Mouse (Mus musculus): ENCODE results near the gene Kcnq1. TPM values are rescaled to one million over a fixed set of nuclear protein-coding genes. Genes with fewer than 3 reads are reported as not detected.
A peak's percentile ranks its signal among the peaks of the same experiment; 100 is the strongest.

Kcnq1 gene
- polyA plus RNA-seq, 1 experiment from 2014 or later = 0.63 TPM

DNA sequence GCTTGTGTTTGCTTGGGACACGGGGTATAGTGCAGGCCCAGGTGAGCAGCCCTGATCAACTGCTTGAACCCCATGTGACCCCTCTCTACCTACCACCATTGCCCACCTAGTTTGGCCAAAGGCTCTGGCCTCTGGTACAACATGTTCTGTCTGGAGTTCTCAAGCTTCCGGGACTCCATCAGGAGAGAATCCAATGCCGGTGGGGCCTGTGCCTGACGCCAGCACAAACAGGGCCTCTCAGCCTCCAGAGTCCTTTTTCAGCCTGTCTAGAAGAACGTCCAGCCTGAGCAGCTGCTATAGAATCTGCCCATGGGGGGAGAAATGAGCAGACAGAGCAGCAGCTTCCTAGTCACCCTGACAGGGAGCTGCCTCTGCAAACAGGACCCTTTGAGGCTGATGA is 311.7 kb downstream of the Kcnq1 start:
- Histone ChIP-seq H3K9me3 (ENCODE audit: low read length) (no peaks in the 10 kb centered on the region), H3K27me3 (ENCODE audit: insufficient read depth, low read length) (no peaks in the 10 kb centered on the region), H3K9ac (replicated peaks) (no peak overlapping the region), H3K4me2 (ENCODE audit: low read depth, low read length) (no peak overlapping the region), H3K36me3 (replicated peaks; ENCODE audit: insufficient read depth, low read length) (no peaks in the 10 kb centered on the region), H3K27ac (ENCODE audit: low read depth) (no peak overlapping the region), H3K4me3 (ENCODE audit: low read depth, low read length) (no peak overlapping the region), H3K4me1 (ENCODE audit: insufficient read depth) (peaks cover 11% of the 10 kb centered on the region; the same call in 1 of the 2 replicates)
- TF ChIP-seq CTCF (IDR thresholded peaks at IDR 0.05; ENCODE audit: low read depth) (no peak), EP300 (IDR thresholded peaks at IDR 0.05; ENCODE audit: low read depth) (no peak)
- ATAC-seq = no peak
- 63% methylated on average over 5 of the region's 5 CpGs for WGBS (ENCODE audit: insufficient replicate concordance)
- no peak for DNase-seq

DNA sequence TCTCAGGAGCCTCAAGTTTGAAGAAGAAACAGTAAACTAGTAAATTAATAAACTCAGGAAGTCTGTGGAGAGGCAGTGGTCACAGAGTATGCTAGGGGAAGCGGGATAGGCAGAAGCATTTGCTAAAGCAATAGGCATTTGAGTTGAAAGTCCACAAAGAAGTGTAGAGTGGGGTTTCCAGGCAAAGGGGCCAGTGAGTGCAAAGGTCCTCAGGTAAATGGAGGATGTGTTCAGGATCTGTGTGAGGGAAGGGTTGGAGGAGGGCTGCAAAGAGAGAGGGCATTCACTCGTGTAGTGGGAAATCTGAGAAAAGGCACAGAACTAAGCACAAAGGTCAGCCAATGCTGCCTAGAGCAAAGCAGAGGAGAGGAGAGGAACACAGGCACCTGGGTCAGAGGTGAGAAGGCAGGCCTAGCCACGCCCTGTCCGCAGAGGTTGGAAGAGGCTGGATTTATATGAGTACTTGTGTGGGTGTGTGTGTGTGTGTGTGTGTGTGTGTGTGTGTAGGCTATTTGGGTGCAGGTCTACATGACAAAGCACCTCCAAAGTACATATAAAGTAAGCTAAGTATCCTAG is 313.5 kb downstream of the Kcnq1 start:
- DNase-seq (no peak), ATAC-seq (peak; percentile 80)
- no peak for TF ChIP-seq EP300 (IDR thresholded peaks at IDR 0.05; ENCODE audit: low read depth)
- TF ChIP-seq CTCF (IDR thresholded peaks at IDR 0.05; ENCODE audit: low read depth) = no peak
- H3K27ac ChIP-seq (ENCODE audit: low read depth) = no peak overlapping the region
- no peaks in the 10 kb centered on the region for H3K27me3 ChIP-seq (ENCODE audit: insufficient read depth, low read length)
- no peak overlapping the region for H3K4me3 ChIP-seq (ENCODE audit: low read depth, low read length)
- H3K4me1 ChIP-seq (ENCODE audit: insufficient read depth) = peaks cover 11% of the 10 kb centered on the region; the same call in 1 of the 2 replicates
- WGBS (ENCODE audit: insufficient replicate concordance) = 53% methylated on average over 4 of the region's 4 CpGs
- H3K9me3 ChIP-seq (ENCODE audit: low read length) = no peaks in the 10 kb centered on the region
- H3K36me3 ChIP-seq (replicated peaks; ENCODE audit: insufficient read depth, low read length) = no peaks in the 10 kb centered on the region
- no peak overlapping the region for H3K4me2 ChIP-seq (ENCODE audit: low read depth, low read length)
- H3K9ac ChIP-seq (replicated peaks) = no peak overlapping the region

DNA sequence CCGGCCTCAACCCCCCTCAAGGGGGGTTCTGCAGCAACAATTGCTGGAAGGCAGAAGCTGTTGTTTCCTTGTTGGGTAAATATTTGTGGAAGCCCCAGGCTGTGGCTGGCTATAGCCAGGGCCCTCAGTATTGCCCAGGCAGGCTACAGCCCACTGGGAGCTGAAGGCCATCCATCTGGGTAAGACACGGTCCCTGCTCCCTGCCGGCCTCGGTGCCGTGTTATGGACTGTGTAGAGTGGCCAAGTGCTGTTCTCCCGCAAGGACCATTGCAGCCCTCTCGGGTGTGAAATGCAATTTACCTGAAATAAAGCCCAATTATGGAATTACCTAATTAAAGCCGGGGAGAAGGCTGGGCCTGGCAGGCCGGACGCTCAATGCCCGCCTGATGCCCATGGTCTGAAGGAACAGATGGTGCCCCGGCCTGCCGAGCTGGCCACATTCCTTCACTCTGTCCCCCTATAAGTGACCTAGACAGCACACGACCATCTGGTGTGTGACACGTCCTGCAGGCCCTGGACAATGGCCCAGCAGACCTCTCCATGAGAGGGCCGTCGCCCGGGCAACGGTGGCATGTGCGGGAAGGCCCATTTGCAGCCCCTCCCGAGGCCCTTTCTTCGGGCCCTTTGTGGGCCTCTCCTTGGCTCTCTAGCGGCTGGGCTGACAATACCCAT is 322.1 kb downstream of the Kcnq1 start:
- Histone ChIP-seq H3K4me2 (ENCODE audit: low read depth, low read length) (no peak overlapping the region), H3K4me3 (ENCODE audit: low read depth, low read length) (no peak overlapping the region), H3K4me1 (ENCODE audit: insufficient read depth) (no peaks in the 10 kb centered on the region), H3K9me3 (ENCODE audit: low read length) (no peaks in the 10 kb centered on the region), H3K27me3 (ENCODE audit: insufficient read depth, low read length) (no peaks in the 10 kb centered on the region), H3K27ac (ENCODE audit: low read depth) (no peak overlapping the region), H3K9ac (replicated peaks) (no peak overlapping the region), H3K36me3 (replicated peaks; ENCODE audit: insufficient read depth, low read length) (no peaks in the 10 kb centered on the region)
- ATAC-seq (no peak), DNase-seq (no peak)
- 79% methylated on average over 23 of the region's 23 CpGs for WGBS (ENCODE audit: insufficient replicate concordance)
- TF ChIP-seq EP300 (IDR thresholded peaks at IDR 0.05; ENCODE audit: low read depth) = no peak
- TF ChIP-seq CTCF (IDR thresholded peaks at IDR 0.05; ENCODE audit: low read depth) = no peak

DNA sequence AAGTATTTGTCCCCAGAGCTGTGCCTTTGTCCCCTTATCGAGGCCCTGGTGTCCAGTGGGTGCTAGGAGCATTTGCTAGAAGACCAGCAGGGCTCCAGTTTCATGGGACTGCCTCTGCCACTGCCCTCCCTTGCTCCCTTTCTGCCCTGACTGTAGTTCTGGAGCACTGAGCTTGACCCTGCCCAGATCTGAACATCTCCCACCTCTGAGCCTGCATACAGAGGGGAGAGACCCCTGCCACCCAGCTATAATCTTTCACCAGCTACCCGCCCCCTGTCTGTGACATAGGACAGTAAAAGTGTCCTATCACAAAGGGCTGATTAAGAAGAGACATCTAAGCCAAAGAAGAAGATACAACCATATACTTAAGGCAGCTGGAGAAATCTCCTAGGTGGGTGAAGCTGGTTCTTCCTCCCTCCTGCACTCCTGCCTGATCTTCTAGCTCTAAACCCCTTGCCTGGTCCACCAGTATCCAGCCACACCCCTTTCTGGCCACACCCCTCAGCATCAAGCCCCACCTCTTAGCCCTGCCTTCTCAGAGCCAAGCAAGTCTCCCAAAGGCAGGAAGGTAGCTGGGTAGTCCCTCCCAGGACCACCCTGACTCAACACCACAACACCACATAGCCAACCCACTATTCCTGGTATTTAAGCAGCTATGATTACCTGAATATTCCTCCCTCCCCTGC is 322.8 kb downstream of the Kcnq1 start:
- TF ChIP-seq CTCF (IDR thresholded peaks at IDR 0.05; ENCODE audit: low read depth) = no peak
- TF ChIP-seq EP300 (IDR thresholded peaks at IDR 0.05; ENCODE audit: low read depth) = no peak
- H3K27me3 ChIP-seq (ENCODE audit: insufficient read depth, low read length) = no peaks in the 10 kb centered on the region

DNA sequence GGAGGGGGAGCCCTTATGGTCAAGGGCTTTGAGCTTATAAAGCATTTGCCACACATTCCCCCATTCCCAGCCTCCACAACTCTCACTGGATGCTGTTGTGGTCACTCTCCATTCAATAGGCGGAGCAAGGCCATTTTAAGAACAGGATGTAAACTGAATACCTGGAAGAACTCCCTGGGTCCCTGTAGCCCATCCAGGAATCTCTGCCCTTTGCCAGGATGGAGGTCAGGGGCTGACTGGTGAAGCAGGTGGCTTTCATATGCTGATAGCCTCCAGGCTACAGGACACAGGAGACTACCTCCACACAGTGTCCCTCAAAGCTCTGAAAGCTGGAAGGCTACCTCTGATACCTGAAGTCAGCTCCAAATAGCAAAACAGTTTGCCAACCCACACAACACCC is 326.5 kb downstream of the Kcnq1 start:
- H3K27me3 ChIP-seq (ENCODE audit: insufficient read depth, low read length) = 0 out of 2 replicates have a peak, but pooled peaks cover 8% of the 10 kb centered on the region
- TF ChIP-seq CTCF (IDR thresholded peaks at IDR 0.05; ENCODE audit: low read depth) = no peak
- TF ChIP-seq EP300 (IDR thresholded peaks at IDR 0.05; ENCODE audit: low read depth) = no peak
- WGBS (ENCODE audit: insufficient replicate concordance) = 72% methylated on average over 1 of the region's 1 CpGs
- H3K4me3 ChIP-seq (ENCODE audit: low read depth, low read length) = no peak overlapping the region
- no peaks in the 10 kb centered on the region for H3K36me3 ChIP-seq (replicated peaks; ENCODE audit: insufficient read depth, low read length)
- no peak overlapping the region for H3K4me2 ChIP-seq (ENCODE audit: low read depth, low read length)
- no peak overlapping the region for H3K27ac ChIP-seq (ENCODE audit: low read depth)
- no peak for DNase-seq
- no peak for ATAC-seq
- H3K9me3 ChIP-seq (ENCODE audit: low read length) = no peaks in the 10 kb centered on the region
- H3K9ac ChIP-seq (replicated peaks) = no peak overlapping the region
- H3K4me1 ChIP-seq (ENCODE audit: insufficient read depth) = no peaks in the 10 kb centered on the region

More for the DNA sequence above, 322.8 kb downstream of the Kcnq1 start:
- Histone ChIP-seq H3K9ac (replicated peaks) (no peak overlapping the region), H3K4me1 (ENCODE audit: insufficient read depth) (no peaks in the 10 kb centered on the region), H3K27ac (ENCODE audit: low read depth) (no peak overlapping the region), H3K36me3 (replicated peaks; ENCODE audit: insufficient read depth, low read length) (no peaks in the 10 kb centered on the region), H3K9me3 (ENCODE audit: low read length) (no peaks in the 10 kb centered on the region), H3K4me2 (ENCODE audit: low read depth, low read length) (no peak overlapping the region), H3K4me3 (ENCODE audit: low read depth, low read length) (no peak overlapping the region)
- DNase-seq = no peak
- WGBS (ENCODE audit: insufficient replicate concordance) = 57% methylated on average over 2 of the region's 2 CpGs
- ATAC-seq = no peak

DNA sequence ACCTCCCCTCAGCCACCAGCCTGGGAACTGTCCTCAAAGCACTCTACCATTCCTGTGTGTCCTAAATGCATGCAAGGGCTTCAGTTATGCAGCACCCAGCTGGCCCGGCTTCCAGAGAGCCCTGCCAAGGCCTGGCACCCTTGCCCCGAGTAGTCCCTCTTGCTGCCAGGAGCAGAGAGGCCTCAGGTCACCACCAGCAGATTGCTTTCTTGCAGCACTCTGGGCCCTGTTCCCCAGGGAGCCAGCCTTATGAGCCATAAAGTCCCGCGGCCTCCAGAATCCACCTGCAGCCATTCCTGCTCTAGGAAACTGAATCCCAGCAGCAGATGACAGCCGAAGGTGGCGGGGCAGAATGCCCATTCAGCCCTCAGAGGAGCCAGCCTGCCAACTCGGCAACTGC is 327.2 kb downstream of the Kcnq1 start:
- H3K4me1 ChIP-seq (ENCODE audit: insufficient read depth) = no peaks in the 10 kb centered on the region
- no peak overlapping the region for H3K27ac ChIP-seq (ENCODE audit: low read depth)
- no peaks in the 10 kb centered on the region for H3K9me3 ChIP-seq (ENCODE audit: low read length)
- no peak overlapping the region for H3K4me3 ChIP-seq (ENCODE audit: low read depth, low read length)
- peaks cover 15% of the 10 kb centered on the region for H3K27me3 ChIP-seq (ENCODE audit: insufficient read depth, low read length)
- 74% methylated on average over 7 of the region's 7 CpGs for WGBS (ENCODE audit: insufficient replicate concordance)
- DNase-seq = no peak
- no peak for ATAC-seq
- TF ChIP-seq EP300 (IDR thresholded peaks at IDR 0.05; ENCODE audit: low read depth) = no peak
- TF ChIP-seq CTCF (IDR thresholded peaks at IDR 0.05; ENCODE audit: low read depth) = no peak
- no peaks in the 10 kb centered on the region for H3K36me3 ChIP-seq (replicated peaks; ENCODE audit: insufficient read depth, low read length)
- H3K9ac ChIP-seq (replicated peaks) = no peak overlapping the region
- H3K4me2 ChIP-seq (ENCODE audit: low read depth, low read length) = no peak overlapping the region
